Mouse (Mus musculus) Patski (cell line): ENCODE results near the gene Mgat2. TPM values are rescaled to one million over a fixed set of nuclear protein-coding genes. Genes with fewer than 3 reads are reported as not detected.

Experiments
- ATAC-seq: fragments of 100-300 bp; one replicate; pipeline ENCODE4 v1.8.0; 2021
- CTCF ChIA-PET: fragments of 350-600 bp; sonication (Branson Sonifier 250); formaldehyde crosslinking; loops from one replicate; lab custom pipeline; 2022; ENCODE audit warnings: inconsistent platforms; lab: Charles Lee
- POLR2A ChIA-PET: fragments of 350-600 bp; sonication (Branson Sonifier 250); formaldehyde crosslinking; loops from one replicate; lab custom pipeline; 2022; ENCODE audit warnings: antibody characterized with exemption, inconsistent platforms; lab: Charles Lee
- DNase-seq: peaks from one replicate; pipeline ENCODE4 v3.0.0-alpha.2; 2011; ENCODE audit warnings: low read depth, low spot score
- H3K27me3 ChIP-seq: fragments of 371-371 bp; one replicate; pipeline ENCODE4 v1.5.1; 2021
- CTCF ChIP-seq: fragments of 100-300 bp; IDR thresholded peaks from one replicate; pipeline ENCODE4 v1.5.1; 2021
- in situ Hi-C: fragments of 300-500 bp; cut with MboI; formaldehyde crosslinking; loops from 3 replicates; pipeline ENCODE4 v1.11.1; 2018; ENCODE audit warnings: low pct_unique_long_range_greater_than_20kb, mixed read lengths
- polyA plus RNA-seq: library from polyadenylated mRNA; unstranded; gene quantifications from one replicate; pipeline ENCODE4 v1.2.3, GENCODE M21; 2021

The Mgat2 gene
- polyA plus RNA-seq, 1 experiment from 2014 or later: 65.9 TPM

GRCm38 (mm10) chr12:69197378-69198163 lies 13.6 kb downstream of the Mgat2 start:
- peak; percentile 62 for ATAC-seq
- DNase-seq: no peak
- TF ChIP-seq CTCF: no peak
- no peaks in the 10 kb centered on the region for H3K27me3 ChIP-seq
- POLR2A ChIA-PET: interaction anchor here (1.4 kb wide), 1 partner anchor 13 kb away, joined by 6 read pairs; the partner anchor contains the start of genes Mgat2 and Rpl36al
- in situ Hi-C loops: no loop called here
- CTCF ChIA-PET: no interaction called here

DNA sequence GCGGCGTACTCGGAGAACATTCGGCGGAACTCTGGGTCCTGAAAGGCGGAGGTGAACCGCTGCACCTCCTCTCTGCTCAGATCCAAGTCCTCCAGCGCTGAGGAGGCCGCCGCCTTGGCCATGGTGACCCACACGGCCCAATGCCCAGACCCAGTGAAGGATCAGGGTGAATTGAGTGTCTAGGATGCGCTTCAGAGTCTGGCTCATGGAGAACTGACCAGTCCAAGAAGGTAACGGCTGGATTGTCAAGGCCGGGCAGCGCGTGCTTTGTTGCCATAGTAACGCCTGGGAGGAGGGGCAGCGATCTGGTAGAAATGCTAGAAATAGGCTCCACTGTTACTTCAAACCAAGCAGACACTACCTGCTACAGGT lies 14.2 kb downstream of the Mgat2 start, which contains the start of gene Dnaaf2:
Dnaaf2 (minus strand) TSS at position 266 of the 372 bp plus-strand sequence.
- ATAC-seq (peak; percentile 32), DNase-seq (no peak)
- TF ChIP-seq CTCF: no peak
- ChIA-PET CTCF (no interaction called here), POLR2A (no interaction called here)
- in situ Hi-C loops: no loop called here
- H3K27me3 ChIP-seq: no peaks in the 10 kb centered on the region

GRCm38 (mm10) chr12:69198985-69199384 lies 15.0 kb downstream of the Mgat2 start:
- CTCF ChIA-PET: no interaction called here
- POLR2A ChIA-PET: no interaction called here
- in situ Hi-C loops: no loop called here
- ATAC-seq: no peak
- no peak for TF ChIP-seq CTCF
- H3K27me3 ChIP-seq: no peaks in the 10 kb centered on the region
- DNase-seq: no peak

DNA sequence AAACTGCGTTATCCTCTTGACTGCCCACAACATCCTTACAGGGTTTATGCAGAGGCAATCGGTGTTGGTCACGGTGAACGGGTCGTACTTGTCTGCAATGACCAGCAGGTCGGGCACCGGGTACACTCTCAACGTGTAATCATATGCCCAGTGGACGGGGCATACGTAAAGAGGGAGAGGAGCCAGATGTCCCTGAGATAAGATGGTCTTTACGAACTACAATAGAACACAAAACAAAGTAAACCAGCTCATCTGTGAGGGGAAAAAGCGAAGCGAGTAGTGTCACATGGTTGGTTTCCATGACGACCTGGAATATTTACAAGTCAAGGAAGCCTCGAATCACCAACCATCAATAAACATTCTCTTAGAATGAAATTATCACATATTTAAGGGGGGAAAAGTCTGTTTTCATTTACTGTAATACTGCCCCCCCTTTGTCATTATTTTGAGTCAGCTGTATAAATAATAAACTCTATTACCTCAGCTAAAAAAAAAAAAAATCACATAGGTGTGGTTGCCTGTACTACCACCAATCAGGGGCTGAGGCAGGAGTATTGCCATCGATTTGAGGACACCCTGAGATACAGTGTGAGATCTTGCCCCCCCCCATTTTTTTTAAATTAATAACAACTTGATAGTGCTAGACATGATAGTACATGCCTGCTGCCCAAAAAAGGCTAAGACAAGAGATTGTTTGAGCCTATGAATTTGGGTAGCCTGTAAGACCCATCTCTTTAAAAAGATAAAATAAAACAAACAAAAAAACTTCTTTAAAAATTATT lies 20.3 kb downstream of the Mgat2 start, which contains the start of gene Gm49384:
Gm49384 (minus strand) TSS at position 216 of the 782 bp plus-strand sequence.
- no peak for DNase-seq
- POLR2A ChIA-PET: no interaction called here
- no peaks in the 10 kb centered on the region for H3K27me3 ChIP-seq
- no peak for ATAC-seq
- in situ Hi-C loops: loop anchor here (25.0 kb wide), 1 partner anchor 383 kb away; the partner anchor contains the start of gene Vcpkmt
- no peak for TF ChIP-seq CTCF
- CTCF ChIA-PET: no interaction called here

DNA sequence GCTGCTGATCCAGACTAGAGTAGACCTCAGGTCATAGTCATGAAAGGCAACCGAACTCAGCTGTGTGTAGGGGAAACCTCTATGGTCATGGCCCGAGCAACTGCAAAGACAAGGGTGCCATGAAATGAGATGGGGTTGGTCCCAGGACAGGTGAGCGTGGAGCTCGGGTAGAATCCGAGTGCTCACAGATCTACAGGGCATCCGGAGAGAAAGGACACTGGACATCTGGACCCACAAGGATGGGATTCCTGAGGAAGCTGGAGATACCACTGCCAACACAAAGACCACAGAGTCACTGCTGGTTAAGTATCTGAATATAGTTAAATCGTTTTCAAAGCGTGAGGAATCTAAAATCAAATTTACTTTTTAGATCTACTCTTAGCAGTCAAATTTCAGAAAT lies 23.4 kb downstream of the Mgat2 start:
- in situ Hi-C loops: loop anchor here (25.0 kb wide), 1 partner anchor 380 kb away; the partner anchor contains the start of gene Vcpkmt
- ATAC-seq (no peak), DNase-seq (no peak)
- POLR2A ChIA-PET: no interaction called here
- TF ChIP-seq CTCF: no peak
- H3K27me3 ChIP-seq: no peaks in the 10 kb centered on the region
- CTCF ChIA-PET: no interaction called here

DNA sequence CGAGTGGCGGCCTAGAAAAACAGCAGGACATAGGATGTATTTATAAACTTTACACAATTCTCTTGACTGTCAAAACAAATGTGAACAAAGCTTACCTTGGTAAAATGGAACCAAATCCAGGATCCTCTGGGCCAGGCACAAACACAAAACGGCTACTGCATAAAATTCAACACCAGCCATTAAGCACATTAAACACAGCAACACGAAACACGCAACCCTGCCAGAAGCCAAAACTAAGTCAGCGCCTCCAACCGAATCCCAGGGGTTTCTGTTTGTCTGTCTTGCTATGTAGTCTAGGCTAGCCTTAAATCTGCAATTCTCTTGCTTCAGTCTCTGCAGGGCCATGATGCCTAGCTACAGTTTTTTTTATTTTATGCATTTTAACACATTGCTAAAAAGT lies 24.0 kb downstream of the Mgat2 start:
- TF ChIP-seq CTCF: no peak
- in situ Hi-C loops: loop anchor here (25.0 kb wide), 1 partner anchor 379 kb away; the partner anchor contains the start of gene Vcpkmt
- ChIA-PET CTCF (no interaction called here), POLR2A (no interaction called here)
- DNase-seq: no peak
- H3K27me3 ChIP-seq: no peaks in the 10 kb centered on the region
- no peak for ATAC-seq

DNA sequence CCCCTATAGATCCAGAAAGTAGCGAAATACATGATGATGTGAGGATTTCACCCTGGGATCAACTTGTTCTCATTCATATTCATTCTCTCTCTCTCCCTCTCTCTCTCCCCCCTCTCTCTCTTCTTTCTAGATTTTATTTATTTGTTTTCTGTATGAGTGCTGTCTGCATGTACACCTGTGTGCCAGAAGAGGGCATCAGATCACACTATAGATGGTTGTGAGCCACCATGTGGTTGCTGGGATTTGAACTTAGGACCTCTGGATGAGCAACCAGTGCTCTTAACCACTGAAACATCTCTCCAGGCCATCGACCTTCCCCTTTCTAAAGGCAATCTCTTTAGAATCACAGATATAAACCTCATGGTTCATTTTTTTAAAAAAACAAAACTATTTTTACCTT lies 24.6 kb downstream of the Mgat2 start:
- no peaks in the 10 kb centered on the region for H3K27me3 ChIP-seq
- ATAC-seq: no peak
- in situ Hi-C loops: loop anchor here (25.0 kb wide), 1 partner anchor 379 kb away; the partner anchor contains the start of gene Vcpkmt
- TF ChIP-seq CTCF: peak; percentile 59
- CTCF ChIA-PET: no interaction called here
- POLR2A ChIA-PET: no interaction called here
- DNase-seq: no peak

DNA sequence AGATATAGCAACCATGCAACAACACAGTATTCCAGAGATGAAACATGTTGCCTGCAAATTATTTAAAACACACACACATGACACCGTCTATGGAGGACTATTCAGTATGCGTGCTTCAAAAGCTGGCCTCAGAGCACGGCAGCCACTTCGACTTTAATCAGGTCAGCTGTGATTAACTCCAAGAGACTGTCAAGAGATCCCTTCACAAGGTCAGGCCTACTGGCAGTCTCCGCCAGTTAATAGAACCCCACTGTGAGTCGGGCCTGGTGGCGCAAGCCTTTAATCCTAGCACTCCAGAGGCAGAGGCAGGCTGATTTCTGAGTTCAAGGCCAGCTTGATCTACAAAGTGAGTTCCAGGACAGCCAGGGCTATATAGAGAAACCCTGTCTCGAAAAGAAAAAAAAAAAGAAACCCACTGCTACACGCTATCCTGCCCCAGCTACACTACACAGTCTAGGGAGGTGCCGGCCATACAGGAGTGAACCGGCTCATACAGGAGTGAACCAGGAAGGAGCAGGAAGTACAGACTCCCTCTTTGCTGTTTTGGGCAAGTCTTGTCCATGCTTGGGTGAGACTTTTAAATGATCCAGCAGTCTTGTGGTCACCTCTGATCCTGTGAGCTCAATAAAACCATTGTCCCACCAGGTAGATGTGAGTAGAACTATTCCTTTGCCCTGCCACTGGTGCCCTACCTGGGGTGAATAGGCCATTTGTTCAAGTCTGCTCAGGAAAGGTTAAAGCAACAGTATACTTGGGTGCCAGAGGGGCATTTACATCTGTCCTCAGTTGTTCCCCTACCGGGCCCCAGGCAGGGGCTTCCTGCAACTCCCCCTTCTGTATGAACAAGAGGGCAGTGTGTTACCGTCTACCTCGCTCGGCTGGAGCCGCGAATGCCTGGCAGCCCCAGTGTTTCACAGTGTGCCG lies 26.4 kb downstream of the Mgat2 start:
- ChIA-PET POLR2A (no interaction called here), CTCF (no interaction called here)
- no peak for TF ChIP-seq CTCF
- in situ Hi-C loops: loop anchor here (5.0 to 25.0 kb wide), 2 partner anchors 97 to 377 kb away; partner anchors contain the start of gene Vcpkmt
- no peak for DNase-seq
- no peaks in the 10 kb centered on the region for H3K27me3 ChIP-seq
- ATAC-seq: no peak

DNA sequence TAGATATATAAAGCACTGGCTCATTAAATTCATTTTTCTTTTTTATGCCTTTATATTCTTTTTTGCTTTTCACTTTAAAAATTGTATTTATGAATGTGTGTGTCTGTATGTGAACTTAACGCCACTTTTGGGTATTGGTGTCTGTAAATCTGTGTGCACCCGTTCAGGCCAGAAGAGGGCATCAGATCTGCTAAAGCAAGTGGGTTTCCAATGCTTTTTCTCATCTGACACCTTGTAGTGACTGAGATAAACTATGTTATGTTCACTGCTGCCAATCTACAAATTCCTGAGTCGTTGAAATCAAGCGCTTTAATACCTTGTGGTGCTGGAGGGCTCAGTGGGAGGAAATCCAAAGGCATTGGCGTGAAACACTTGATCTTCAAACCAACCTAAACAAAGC lies 27.1 kb downstream of the Mgat2 start:
- H3K27me3 ChIP-seq: no peaks in the 10 kb centered on the region
- ATAC-seq (no peak), DNase-seq (no peak)
- POLR2A ChIA-PET: no interaction called here
- TF ChIP-seq CTCF: peak; percentile 49
- in situ Hi-C loops: loop anchor here (5.0 to 25.0 kb wide), 2 partner anchors 96 to 376 kb away; partner anchors contain the start of gene Vcpkmt
- CTCF ChIA-PET: no interaction called here
